Mouse (Mus musculus) B cell, adult 62 days (primary cell): Measurements from ENCODE around the gene A230050P20Rik. TPM values are rescaled to one million over a fixed set of nuclear protein-coding genes. Genes with fewer than 3 reads are reported as not detected.

Experiments
- total RNA-seq: library from RNA; stranded (reverse); gene quantifications from 4 replicates; pipeline ENCODE4 v1.2.4, GENCODE M21; 2023

The A230050P20Rik gene
- total RNA-seq = 45.8 to 56.2 TPM (median 51.6 TPM) in 4 replicates

DNA sequence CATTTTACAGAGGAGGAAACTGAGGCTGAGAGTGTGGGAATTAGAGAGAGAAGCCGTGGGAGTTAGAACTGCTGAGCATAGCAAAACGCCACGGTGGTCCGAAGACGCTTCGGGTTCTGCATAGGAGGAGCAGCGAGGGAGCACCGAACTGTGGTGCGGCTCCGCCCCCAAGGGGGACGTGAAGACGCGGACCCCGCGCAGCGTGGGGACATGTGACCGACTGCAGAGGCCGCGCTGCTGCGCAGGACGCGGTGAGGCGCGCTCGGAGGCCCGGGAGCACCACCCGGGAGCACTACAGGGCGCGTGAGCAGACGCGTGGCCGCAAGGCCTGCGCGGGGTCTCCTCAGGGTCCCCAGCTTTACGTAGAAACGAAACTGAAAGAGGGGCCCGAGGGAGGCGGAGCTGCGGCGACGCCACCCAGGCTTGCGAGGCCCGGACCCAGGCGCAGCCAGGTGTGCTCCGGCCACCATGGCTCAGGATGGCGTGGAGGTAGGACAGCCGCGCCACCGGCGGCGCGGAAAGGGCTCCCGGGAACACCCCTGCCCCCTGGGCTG is at the start of gene A230050P20Rik:
TSS of gene A230050P20Rik (plus strand) at position 195 of the 554 bp plus-strand sequence.

DNA sequence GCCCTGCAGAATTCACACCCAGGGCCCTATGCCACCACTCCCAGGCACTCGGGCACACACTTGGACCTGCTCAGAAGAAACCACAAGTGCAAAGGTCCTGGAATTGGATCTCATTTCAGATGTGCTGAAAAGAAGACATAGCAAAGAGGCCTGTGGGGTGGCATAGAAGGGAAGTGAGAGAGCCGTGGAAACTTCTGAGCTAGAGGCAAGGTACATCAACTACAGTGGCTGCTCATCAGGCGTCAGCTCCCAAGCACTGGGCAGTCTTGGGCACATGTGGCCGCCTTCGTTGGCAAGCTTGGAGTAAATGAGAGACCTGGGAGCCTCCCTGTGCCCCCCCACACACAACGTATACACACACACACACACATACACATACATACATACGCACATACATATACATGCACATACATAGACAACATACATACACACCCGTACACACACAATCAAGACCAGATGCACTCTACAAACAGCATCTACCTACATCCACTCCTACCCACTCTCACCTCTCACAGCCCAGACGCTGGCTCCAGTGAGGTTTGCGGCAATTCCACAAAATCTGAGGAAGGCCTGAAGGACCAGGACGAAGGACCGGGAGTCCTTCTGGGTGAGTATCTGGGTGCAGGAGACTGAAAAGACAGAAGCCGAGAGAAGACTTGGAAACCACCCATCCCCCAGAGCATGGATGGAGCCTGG is 10.8 kb downstream of the A230050P20Rik start, which contains the start of gene Angptl6:
TSS of gene Angptl6 (minus strand) at position 631 of the 696 bp plus-strand sequence.

DNA sequence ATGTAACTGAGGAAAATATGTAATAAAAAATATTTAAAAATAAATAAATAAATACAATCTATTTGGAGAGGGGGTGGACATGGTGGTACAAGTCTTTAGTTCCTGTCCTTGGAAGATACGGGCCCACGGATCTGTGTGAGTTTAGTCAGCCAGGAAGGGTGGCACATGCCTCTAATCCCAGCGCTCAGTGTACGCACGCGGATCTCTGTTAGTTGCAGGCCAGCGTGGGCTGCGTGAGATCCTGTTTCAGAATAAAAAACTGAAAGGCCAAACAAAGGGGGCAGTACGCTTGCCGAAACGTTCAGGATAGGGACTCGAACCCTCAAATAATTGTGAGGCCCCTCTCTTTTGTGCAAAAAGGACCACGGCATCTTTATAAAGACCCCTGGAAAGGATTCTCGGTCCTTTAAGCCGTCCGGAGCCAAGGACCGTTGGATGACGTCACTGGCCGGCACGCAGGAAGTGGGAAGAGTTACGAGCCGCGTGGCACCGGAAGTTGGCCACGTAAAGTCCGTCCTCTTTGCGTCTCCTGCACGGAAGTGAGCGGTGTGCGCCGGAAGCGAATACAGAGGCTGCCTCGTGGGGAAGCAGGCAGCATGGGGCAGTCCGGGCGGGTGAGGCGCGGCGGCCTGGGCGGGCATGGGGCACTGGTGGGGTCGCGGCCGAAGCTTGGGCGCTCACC is 19.4 kb downstream of the A230050P20Rik start, which contains the start of gene Ppan:
TSS of gene Ppan (plus strand) at position 472 of the 682 bp plus-strand sequence.

DNA sequence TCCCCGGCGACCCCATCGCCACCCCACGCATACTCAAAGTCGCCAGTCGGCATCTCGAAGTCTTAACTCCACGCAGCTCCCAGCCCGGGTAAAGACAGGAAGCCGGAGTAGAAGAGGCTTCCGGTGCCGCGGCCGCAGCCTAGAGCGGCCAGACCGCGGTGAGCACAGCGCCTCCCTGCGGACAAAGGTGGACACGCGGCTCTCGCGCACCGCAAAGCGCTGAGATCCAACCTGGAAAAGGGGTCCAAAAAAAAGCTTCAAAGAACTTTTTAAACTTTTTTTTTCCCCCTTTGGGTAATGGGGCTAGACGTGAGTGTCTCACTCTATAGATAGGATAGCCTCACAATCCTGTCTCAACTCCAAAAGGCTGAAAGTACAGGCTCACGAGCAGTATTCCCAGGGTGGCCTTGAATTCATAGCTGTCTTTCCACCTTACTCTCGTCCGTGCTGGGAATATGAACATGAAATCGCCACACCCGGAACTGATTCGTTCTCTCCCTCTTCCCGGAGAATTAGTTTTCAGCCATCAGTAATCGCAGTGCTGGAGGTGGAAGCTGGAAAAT is 30.1 kb downstream of the A230050P20Rik start, which contains the start of gene Eif3g:
TSS of gene Eif3g (minus strand) at position 113 of the 563 bp plus-strand sequence.

Other genes with a start within 250 kb of the A230050P20Rik start
- 353 to 420 TPM (median 370 TPM) in 4 replicates for gene Ubl5, start 225.8 kb upstream of the A230050P20Rik start, total RNA-seq
- 73.5 to 85.4 TPM (median 77.5 TPM) in 4 replicates for gene Fbxl12, start 223.9 kb upstream of the A230050P20Rik start, total RNA-seq
- 15.6 to 17.9 TPM (median 17.0 TPM) in 4 replicates for gene Pin1, start 216.5 kb upstream of the A230050P20Rik start, total RNA-seq
- gene Olfm2, start 122.3 kb upstream of the A230050P20Rik start, total RNA-seq = not detected in 4 replicates
- gene Col5a3, start 53.6 kb upstream of the A230050P20Rik start, total RNA-seq = 0.75 to 2.1 TPM (median 1.3 TPM) in 4 replicates
- not detected in 4 replicates for gene Rdh8, start 50.1 kb upstream of the A230050P20Rik start, total RNA-seq
- 0.49 to 2.0 TPM (median 1.0 TPM) in 4 replicates for gene Angptl6, start 11.1 kb downstream of the A230050P20Rik start, total RNA-seq
- gene Ppan, start 19.5 kb downstream of the A230050P20Rik start, total RNA-seq = 114 to 135 TPM (median 121 TPM) in 4 replicates
- gene Eif3g, start 30.0 kb downstream of the A230050P20Rik start, total RNA-seq = 165 to 183 TPM (median 181 TPM) in 4 replicates
- gene Dnmt1, start 91.2 kb downstream of the A230050P20Rik start, total RNA-seq = 67.0 to 72.1 TPM (median 69.3 TPM) in 4 replicates
- gene S1pr2, start 108.1 kb downstream of the A230050P20Rik start, total RNA-seq = 2.3 to 3.2 TPM (median 3.1 TPM) in 4 replicates
- 52.3 to 59.0 TPM (median 57.1 TPM) in 4 replicates for gene Mrpl4, start 134.1 kb downstream of the A230050P20Rik start, total RNA-seq
- 49.4 to 53.1 TPM (median 50.5 TPM) in 4 replicates for gene Icam1, start 147.3 kb downstream of the A230050P20Rik start, total RNA-seq
- 0.63 TPM in 1 of 4 replicates, not detected in the others for gene Icam4, start 160.7 kb downstream of the A230050P20Rik start, total RNA-seq
- 0.20 to 0.33 TPM in 2 of 4 replicates, not detected in the others for gene Icam5, start 163.4 kb downstream of the A230050P20Rik start, total RNA-seq
- not detected in 4 replicates for gene Zglp1, start 198.5 kb downstream of the A230050P20Rik start, total RNA-seq
- 1.3 to 1.9 TPM (median 1.6 TPM) in 4 replicates for gene Gm49373, start 204.5 kb downstream of the A230050P20Rik start, total RNA-seq
- 20.9 to 28.2 TPM (median 25.9 TPM) in 4 replicates for gene Fdx1l, start 205.0 kb downstream of the A230050P20Rik start, total RNA-seq
- gene Gm38431, start 223.4 kb downstream of the A230050P20Rik start, total RNA-seq = 9.4 to 13.1 TPM (median 9.8 TPM) in 4 replicates
- gene Raver1, start 223.4 kb downstream of the A230050P20Rik start, total RNA-seq = 111 to 115 TPM (median 113 TPM) in 4 replicates